Mouse (Mus musculus) forebrain, embryonic 15.5 days (tissue): ENCODE measurements around the gene Cd38. TPM values are rescaled to one million over a fixed set of nuclear protein-coding genes. Genes with fewer than 3 reads are reported as not detected.

ENCODE experiments used
- ATAC-seq: fragments of 200-750 bp; cut with Nextera tagmentation; replicated peaks from 2 replicates; pipeline ENCODE4 v1.8.0; 2017; ENCODE audit warnings: mild to moderate bottlenecking, moderate TSS enrichment, moderate library complexity
- H3K27ac ChIP-seq: fragments of 300-500 bp; sonication (generic); replicated peaks from 2 replicates; pipeline ENCODE4 v1.5.1; 2015; ENCODE audit warnings: mild to moderate bottlenecking, inconsistent platforms
- H3K27me3 ChIP-seq: fragments of 300-500 bp; sonication (generic); 2 replicates; pipeline ENCODE4 v1.6.1; 2015; ENCODE audit warnings: inconsistent platforms
- H3K36me3 ChIP-seq: fragments of 300-500 bp; sonication (generic); 2 replicates; pipeline ENCODE4 v1.6.1; 2015; ENCODE audit warnings: mild to moderate bottlenecking, inconsistent platforms
- H3K4me1 ChIP-seq: fragments of 300-500 bp; sonication (generic); 2 replicates; pipeline ENCODE4 v1.6.1; 2015; ENCODE audit warnings: inconsistent platforms
- H3K4me2 ChIP-seq: fragments of 300-500 bp; sonication (generic); replicated peaks from 2 replicates; pipeline ENCODE4 v1.6.1; 2015; ENCODE audit warnings: mild to moderate bottlenecking, inconsistent platforms
- H3K4me3 ChIP-seq: fragments of 300-500 bp; sonication (generic); 2 replicates; pipeline ENCODE4 v1.5.1; 2015; ENCODE audit warnings: mild to moderate bottlenecking, inconsistent platforms
- H3K9ac ChIP-seq: fragments of 300-500 bp; sonication (generic); replicated peaks from 2 replicates; pipeline ENCODE4 v1.6.1; 2015; ENCODE audit warnings: mild to moderate bottlenecking, inconsistent platforms
- H3K9me3 ChIP-seq: fragments of 300-500 bp; sonication (generic); 2 replicates; pipeline ENCODE4 v1.6.1; 2016; ENCODE audit warnings: inconsistent platforms
- WGBS: fragments of 180-500 bp; shearing (Covaris S2); methylation state at CpG from one replicate; pipeline ENCODE4 v1.1.7; 2015; ENCODE audit warnings: mixed read lengths; 5-methylcytosine and 5-hydroxymethylcytosine counted together
- polyA plus RNA-seq: library from polyadenylated mRNA; unstranded; fragments of >200 nt; fragmentation: Nextera tagmentation; extraction: Ambion mirVana; gene quantifications from 2 replicates; pipeline ENCODE4 v1.2.1, GENCODE M21; 2015

The Cd38 gene
- polyA plus RNA-seq, 1 experiment from 2014 or later = 1.6 TPM

- Histone ChIP-seq H3K9me3 (no peaks in the 10 kb centered on the region), H3K4me3 (no peak overlapping the region), H3K4me2 (no peak overlapping the region), H3K4me1 (no peaks in the 10 kb centered on the region), H3K27me3 (no peaks in the 10 kb centered on the region), H3K27ac (no peak overlapping the region), H3K36me3 (no peaks in the 10 kb centered on the region), H3K9ac (no peak overlapping the region)
- ATAC-seq = no peak
- 83% methylated on average over 5 of the region's 5 CpGs for WGBS
Measured at GRCm38 (mm10) chr5:43842011-43842285, 26.4 kb upstream of the Cd38 start.

GRCm38 (mm10) chr5:43842576-43843155 is 25.7 kb upstream of the Cd38 start:
- 71% methylated on average over 3 of the region's 3 CpGs for WGBS
- Histone ChIP-seq H3K36me3 (no peaks in the 10 kb centered on the region), H3K9me3 (no peaks in the 10 kb centered on the region)

GRCm38 (mm10) chr5:43845083-43845482 is 23.3 kb upstream of the Cd38 start:
- Histone ChIP-seq H3K4me1 (no peaks in the 10 kb centered on the region), H3K9me3 (no peaks in the 10 kb centered on the region), H3K4me2 (no peak overlapping the region), H3K27me3 (no peaks in the 10 kb centered on the region), H3K4me3 (no peak overlapping the region), H3K9ac (no peak overlapping the region), H3K27ac (no peak overlapping the region), H3K36me3 (no peaks in the 10 kb centered on the region)
- WGBS = 82% methylated on average over 5 of the region's 5 CpGs
- no peak for ATAC-seq

More at GRCm38 (mm10) chr5:43842576-43843155, 25.7 kb upstream of the Cd38 start:
- Histone ChIP-seq H3K4me1 (no peaks in the 10 kb centered on the region), H3K27me3 (no peaks in the 10 kb centered on the region), H3K4me2 (no peak overlapping the region), H3K9ac (no peak overlapping the region), H3K27ac (no peak overlapping the region), H3K4me3 (no peak overlapping the region)
- no peak for ATAC-seq

- H3K4me1 ChIP-seq = no peaks in the 10 kb centered on the region
- H3K9me3 ChIP-seq = no peaks in the 10 kb centered on the region
- ATAC-seq = no peak
- no peak overlapping the region for H3K9ac ChIP-seq
- no peaks in the 10 kb centered on the region for H3K36me3 ChIP-seq
- WGBS = 69% methylated on average over 1 of the region's 1 CpGs
- H3K27ac ChIP-seq = no peak overlapping the region
- H3K4me3 ChIP-seq = no peak overlapping the region
- H3K27me3 ChIP-seq = no peaks in the 10 kb centered on the region
- no peak overlapping the region for H3K4me2 ChIP-seq
Measured at GRCm38 (mm10) chr5:43845646-43846045, 22.7 kb upstream of the Cd38 start.

GRCm38 (mm10) chr5:43846227-43846626 is 22.1 kb upstream of the Cd38 start:
- H3K9ac ChIP-seq = no peak overlapping the region
- H3K4me2 ChIP-seq = no peak overlapping the region
- H3K4me3 ChIP-seq = no peak overlapping the region
- no peak for ATAC-seq
- no peak overlapping the region for H3K27ac ChIP-seq
- H3K27me3 ChIP-seq = no peaks in the 10 kb centered on the region
- no peaks in the 10 kb centered on the region for H3K36me3 ChIP-seq
- no peaks in the 10 kb centered on the region for H3K4me1 ChIP-seq
- no peaks in the 10 kb centered on the region for H3K9me3 ChIP-seq
- WGBS = 19% methylated on average over 2 of the region's 2 CpGs

GRCm38 (mm10) chr5:43847555-43847954 is 20.8 kb upstream of the Cd38 start:
- no peaks in the 10 kb centered on the region for H3K36me3 ChIP-seq
- no peaks in the 10 kb centered on the region for H3K9me3 ChIP-seq
- H3K9ac ChIP-seq = no peak overlapping the region
- no peak for ATAC-seq
- H3K4me2 ChIP-seq = no peak overlapping the region
- no peaks in the 10 kb centered on the region for H3K27me3 ChIP-seq
- no peaks in the 10 kb centered on the region for H3K4me1 ChIP-seq
- no peak overlapping the region for H3K4me3 ChIP-seq
- no peak overlapping the region for H3K27ac ChIP-seq

GRCm38 (mm10) chr5:43848275-43848674 is 20.1 kb upstream of the Cd38 start:
- Histone ChIP-seq H3K9me3 (no peaks in the 10 kb centered on the region), H3K36me3 (no peaks in the 10 kb centered on the region), H3K4me3 (no peak overlapping the region), H3K4me2 (no peak overlapping the region), H3K9ac (no peak overlapping the region), H3K27ac (no peak overlapping the region), H3K4me1 (no peaks in the 10 kb centered on the region), H3K27me3 (no peaks in the 10 kb centered on the region)
- ATAC-seq = no peak
- WGBS = 89% methylated on average over 3 of the region's 3 CpGs

GRCm38 (mm10) chr5:43853096-43853867 is 15.1 kb upstream of the Cd38 start:
- Histone ChIP-seq H3K4me3 (no peak overlapping the region), H3K9me3 (no peaks in the 10 kb centered on the region), H3K4me2 (no peak overlapping the region), H3K27me3 (no peaks in the 10 kb centered on the region), H3K27ac (no peak overlapping the region), H3K4me1 (no peaks in the 10 kb centered on the region), H3K9ac (no peak overlapping the region), H3K36me3 (no peaks in the 10 kb centered on the region)
- 78% methylated on average over 11 of the region's 11 CpGs for WGBS
- ATAC-seq = no peak

- Histone ChIP-seq H3K4me3 (no peak overlapping the region), H3K9ac (no peak overlapping the region), H3K9me3 (no peaks in the 10 kb centered on the region), H3K4me2 (no peak overlapping the region), H3K27ac (no peak overlapping the region), H3K27me3 (no peaks in the 10 kb centered on the region), H3K4me1 (no peaks in the 10 kb centered on the region), H3K36me3 (no peaks in the 10 kb centered on the region)
- no peak for ATAC-seq
- WGBS = 84% methylated on average over 7 of the region's 7 CpGs
Measured at GRCm38 (mm10) chr5:43853868-43854488, 14.4 kb upstream of the Cd38 start.

- ATAC-seq = no peak
- no peak overlapping the region for H3K9ac ChIP-seq
- H3K27ac ChIP-seq = no peak overlapping the region
- no peaks in the 10 kb centered on the region for H3K9me3 ChIP-seq
- 87% methylated on average over 2 of the region's 2 CpGs for WGBS
- H3K4me1 ChIP-seq = no peaks in the 10 kb centered on the region
- H3K4me3 ChIP-seq = no peak overlapping the region
- H3K36me3 ChIP-seq = no peaks in the 10 kb centered on the region
- H3K4me2 ChIP-seq = no peak overlapping the region
- no peaks in the 10 kb centered on the region for H3K27me3 ChIP-seq
Measured at GRCm38 (mm10) chr5:43855769-43856168, 12.6 kb upstream of the Cd38 start.

- Histone ChIP-seq H3K9me3 (no peaks in the 10 kb centered on the region), H3K4me1 (no peaks in the 10 kb centered on the region), H3K27me3 (no peaks in the 10 kb centered on the region), H3K36me3 (no peaks in the 10 kb centered on the region), H3K4me2 (no peak overlapping the region), H3K4me3 (no peak overlapping the region), H3K27ac (no peak overlapping the region), H3K9ac (no peak overlapping the region)
- 86% methylated on average over 8 of the region's 8 CpGs for WGBS
- no peak for ATAC-seq
Measured at GRCm38 (mm10) chr5:43859663-43860062, 8.7 kb upstream of the Cd38 start.

GRCm38 (mm10) chr5:43860096-43860495 is 8.3 kb upstream of the Cd38 start:
- H3K27ac ChIP-seq = no peak overlapping the region
- no peak overlapping the region for H3K4me2 ChIP-seq
- 91% methylated on average over 5 of the region's 5 CpGs for WGBS
- H3K9ac ChIP-seq = no peak overlapping the region
- H3K36me3 ChIP-seq = no peaks in the 10 kb centered on the region
- no peak overlapping the region for H3K4me3 ChIP-seq
- no peak for ATAC-seq
- no peaks in the 10 kb centered on the region for H3K27me3 ChIP-seq
- H3K4me1 ChIP-seq = no peaks in the 10 kb centered on the region
- no peaks in the 10 kb centered on the region for H3K9me3 ChIP-seq
